Mouse (Mus musculus) right cerebral cortex, postnatal 4 days (tissue): ENCODE measurements at regions not wholly inside any gene's neighbourhood (a gene's known extent, or its start where the extent isn't known, plus 50 kb on each side); places are given as distances from the start of the nearest gene placed in this dataset.
A peak's percentile ranks its signal among the peaks of the same experiment; 100 is the strongest.

ENCODE experiments used
- DNase-seq: peaks from one replicate; pipeline ENCODE4 v3.0.0-alpha.2; 2022

GRCm38 (mm10) chr16:76232680-76233079 is 140.9 kb downstream of the Nrip1 start:
- DNase-seq = no peak

- DNase-seq = no peak
These were observed 141.5 kb downstream of the Nrip1 start for GRCm38 (mm10) chr16:76232174-76232573.

- no peak for DNase-seq
These were observed 142.9 kb downstream of the Nrip1 start for GRCm38 (mm10) chr16:76230516-76231302.

- DNase-seq = no peak
These were observed 145.2 kb downstream of the Nrip1 start for GRCm38 (mm10) chr16:76228451-76228850.

GRCm38 (mm10) chr16:76226446-76226845 is 147.2 kb downstream of the Nrip1 start:
- no peak for DNase-seq

- DNase-seq = no peak
These were observed 147.9 kb downstream of the Nrip1 start for GRCm38 (mm10) chr16:76225587-76226226.

GRCm38 (mm10) chr16:76224901-76225586 is 148.6 kb downstream of the Nrip1 start:
- no peak for DNase-seq

- peak; percentile 11 for DNase-seq
These were observed 149.9 kb downstream of the Nrip1 start for GRCm38 (mm10) chr16:76223716-76224115.

GRCm38 (mm10) chr16:76222960-76223359 is 150.7 kb downstream of the Nrip1 start:
- no peak for DNase-seq

- no peak for DNase-seq
These were observed 153.2 kb downstream of the Nrip1 start for GRCm38 (mm10) chr16:76220466-76220865.

- no peak for DNase-seq
These were observed 154.4 kb downstream of the Nrip1 start for GRCm38 (mm10) chr16:76219233-76219632.

- DNase-seq = no peak
These were observed 155.1 kb downstream of the Nrip1 start for GRCm38 (mm10) chr16:76218310-76219170.

GRCm38 (mm10) chr16:76216184-76216583 is 157.4 kb downstream of the Nrip1 start:
- DNase-seq = no peak

- no peak for DNase-seq
These were observed 158.1 kb downstream of the Nrip1 start for GRCm38 (mm10) chr16:76215558-76215957.

- DNase-seq = no peak
These were observed 171.7 kb downstream of the Nrip1 start for GRCm38 (mm10) chr16:76201773-76202571.

GRCm38 (mm10) chr16:76200801-76201728 is 172.6 kb downstream of the Nrip1 start:
- DNase-seq = no peak

- DNase-seq = peak; percentile 46
These were observed 173.4 kb downstream of the Nrip1 start for GRCm38 (mm10) chr16:76200268-76200667.

GRCm38 (mm10) chr16:76199006-76199405 is 174.6 kb downstream of the Nrip1 start:
- DNase-seq = no peak

GRCm38 (mm10) chr16:76194291-76194690 is 172.2 kb upstream of the Samsn1 start:
- no peak for DNase-seq

GRCm38 (mm10) chr16:76191135-76191534 is 169.1 kb upstream of the Samsn1 start:
- DNase-seq = no peak

- DNase-seq = no peak
These were observed 161.5 kb upstream of the Samsn1 start for GRCm38 (mm10) chr16:76183556-76183955.
